Mouse (Mus musculus): ENCODE data around the gene Fbxw18. TPM values are rescaled to one million over a fixed set of nuclear protein-coding genes. Genes with fewer than 3 reads are reported as not detected.
"Not testable (repeated sequence)": the region's sequence is repeated elsewhere in the genome, so short reads cannot be mapped to it uniquely, and the experiment has no call there.

Gene Fbxw18
- total RNA-seq (2014; rRNA removed) (not detected in 2 replicates), polyA plus RNA-seq (2012; rRNA removed) (not detected in 2 replicates)

- 80% methylated on average over 4 of the region's 4 CpGs for WGBS
- H3K4me1 ChIP-seq (ENCODE audit: control insufficient read depth, insufficient read depth, low read length); H3K27me3 ChIP-seq (ENCODE audit: control insufficient read depth, insufficient read depth, low read length): not testable (repeated sequence)
Measured at GRCm38 (mm10) chr9:109702600-109702999, at the start of gene Fbxw18. Gene Fbxw18, minus strand, starts transcription at chr9:109702700.

GRCm38 (mm10) chr9:109745989-109746388 lies 43.5 kb upstream of the Fbxw18 start, which contains the start of gene Fbxw26:
Gene Fbxw26, minus strand, starts transcription at chr9:109746089.
- not testable (repeated sequence) for H3K36me3 ChIP-seq (ENCODE audit: control insufficient read depth, insufficient read depth, low read length); H3K27me3 ChIP-seq (ENCODE audit: control insufficient read depth, insufficient read depth, low read length); H3K9ac ChIP-seq (ENCODE audit: low read depth, low read length); DNase-seq (ENCODE audit: extremely low read depth, low read depth, low spot score); H3K79me2 ChIP-seq (ENCODE audit: control insufficient read depth, insufficient read depth, low read length); H3K4me3 ChIP-seq (ENCODE audit: insufficient read depth, low read depth, low read length); H3K4me1 ChIP-seq (ENCODE audit: control insufficient read depth, insufficient read depth, low read length); H3K27ac ChIP-seq (replicated peaks; ENCODE audit: insufficient read depth, low read depth, low read length)
- 87% methylated on average over 3 of the region's 3 CpGs for WGBS

More at GRCm38 (mm10) chr9:109702600-109702999, at the start of gene Fbxw18:
- not testable (repeated sequence) for H3K9ac ChIP-seq (ENCODE audit: low read depth, low read length); H3K4me3 ChIP-seq (ENCODE audit: insufficient read depth, low read depth, low read length); DNase-seq (ENCODE audit: extremely low read depth, low read depth, low spot score); H3K79me2 ChIP-seq (ENCODE audit: control insufficient read depth, insufficient read depth, low read length); H3K36me3 ChIP-seq (ENCODE audit: control insufficient read depth, insufficient read depth, low read length); H3K27ac ChIP-seq (replicated peaks; ENCODE audit: insufficient read depth, low read depth, low read length)

- Histone ChIP-seq H3K9ac (ENCODE audit: low read depth, low read length) (no peak overlapping the region), H3K27me3 (ENCODE audit: control insufficient read depth, insufficient read depth, low read length) (no peaks in the 10 kb centered on the region), H3K27ac (replicated peaks; ENCODE audit: insufficient read depth, low read depth, low read length) (no peak overlapping the region), H3K79me2 (ENCODE audit: control insufficient read depth, insufficient read depth, low read length) (no peaks in the 10 kb centered on the region), H3K4me3 (ENCODE audit: insufficient read depth, low read depth, low read length) (no peak overlapping the region), H3K36me3 (ENCODE audit: control insufficient read depth, insufficient read depth, low read length) (no peaks in the 10 kb centered on the region), H3K4me1 (ENCODE audit: control insufficient read depth, insufficient read depth, low read length) (no peaks in the 10 kb centered on the region)
- WGBS = 17% methylated on average over 1 of the region's 1 CpGs
- peak; percentile 72 for TF ChIP-seq CTCF (IDR thresholded peaks at IDR 0.05; ENCODE audit: low read depth, low read length)
- no peak for TF ChIP-seq POLR2A (IDR thresholded peaks at IDR 0.05; ENCODE audit: extremely low read depth, insufficient read depth, low read length)
- peak; percentile 27 for DNase-seq (ENCODE audit: extremely low read depth, low read depth, low spot score)
Measured at GRCm38 (mm10) chr9:109685299-109685698, 17.2 kb downstream of the Fbxw18 start.

- not testable (repeated sequence) for H3K27ac ChIP-seq (replicated peaks; ENCODE audit: insufficient read depth, low read depth, low read length); H3K9ac ChIP-seq (ENCODE audit: low read depth, low read length); DNase-seq (ENCODE audit: extremely low read depth, low read depth, low spot score); H3K4me3 ChIP-seq (ENCODE audit: insufficient read depth, low read depth, low read length); H3K36me3 ChIP-seq (ENCODE audit: control insufficient read depth, insufficient read depth, low read length); H3K27me3 ChIP-seq (ENCODE audit: control insufficient read depth, insufficient read depth, low read length); H3K4me1 ChIP-seq (ENCODE audit: control insufficient read depth, insufficient read depth, low read length); H3K79me2 ChIP-seq (ENCODE audit: control insufficient read depth, insufficient read depth, low read length)
- 73% methylated on average over 2 of the region's 2 CpGs for WGBS
Measured at GRCm38 (mm10) chr9:109664552-109664951, 37.9 kb downstream of the Fbxw18 start, which contains the start of gene Fbxw25. Gene Fbxw25, minus strand, starts transcription at chr9:109664652.

Other genes with a start within 250 kb of the Fbxw18 start
- gene Fbxw19, start 206.8 kb downstream of the Fbxw18 start, total RNA-seq (2014; rRNA removed) = not detected in 2 replicates
- not detected in 2 replicates for gene Fbxw19, start 206.8 kb downstream of the Fbxw18 start, polyA plus RNA-seq (2012; rRNA removed)
- not detected in 2 replicates for gene Fbxw15, start 134.4 kb downstream of the Fbxw18 start, total RNA-seq (2014; rRNA removed)
- gene Fbxw15, start 134.4 kb downstream of the Fbxw18 start, polyA plus RNA-seq (2012; rRNA removed) = not detected in 2 replicates
- gene Fbxw24, start 76.6 kb downstream of the Fbxw18 start, total RNA-seq (2014; rRNA removed) = not detected in 2 replicates
- not detected in 2 replicates for gene Fbxw24, start 76.6 kb downstream of the Fbxw18 start, polyA plus RNA-seq (2012; rRNA removed)
- gene Fbxw25, start 38.0 kb downstream of the Fbxw18 start, total RNA-seq (2014; rRNA removed) = not detected in 2 replicates
- not detected in 2 replicates for gene Fbxw25, start 38.0 kb downstream of the Fbxw18 start, polyA plus RNA-seq (2012; rRNA removed)
- gene Fbxw26, start 43.4 kb upstream of the Fbxw18 start, total RNA-seq (2014; rRNA removed) = not detected in 2 replicates
- not detected in 2 replicates for gene Fbxw26, start 43.4 kb upstream of the Fbxw18 start, polyA plus RNA-seq (2012; rRNA removed)
- not detected in 2 replicates for gene Fbxw27, start 88.0 kb upstream of the Fbxw18 start, total RNA-seq (2014; rRNA removed)
- gene Fbxw27, start 88.0 kb upstream of the Fbxw18 start, polyA plus RNA-seq (2012; rRNA removed) = not detected in 2 replicates
- not detected in 2 replicates for gene Spink8, start 109.6 kb upstream of the Fbxw18 start, total RNA-seq (2014; rRNA removed)
- not detected in 2 replicates for gene Spink8, start 109.6 kb upstream of the Fbxw18 start, polyA plus RNA-seq (2012; rRNA removed)
- gene Nme6, start 130.0 kb upstream of the Fbxw18 start, total RNA-seq (2014; rRNA removed) = 27.6 and 38.6 TPM in 2 replicates
- 30.1 and 44.5 TPM in 2 replicates for gene Nme6, start 130.0 kb upstream of the Fbxw18 start, polyA plus RNA-seq (2012; rRNA removed)
- not detected in 2 replicates for gene Camp, start 146.9 kb upstream of the Fbxw18 start, total RNA-seq (2014; rRNA removed)
- 0.17 and 0.45 TPM in 2 replicates for gene Camp, start 146.9 kb upstream of the Fbxw18 start, polyA plus RNA-seq (2012; rRNA removed)
- gene Cdc25a, start 172.9 kb upstream of the Fbxw18 start, total RNA-seq (2014; rRNA removed) = 0.92 and 2.1 TPM in 2 replicates
- 0.73 and 0.87 TPM in 2 replicates for gene Cdc25a, start 172.9 kb upstream of the Fbxw18 start, polyA plus RNA-seq (2012; rRNA removed)
- gene Map4, start 228.8 kb upstream of the Fbxw18 start, total RNA-seq (2014; rRNA removed) = 16.8 and 19.3 TPM in 2 replicates
- 43.2 and 50.9 TPM in 2 replicates for gene Map4, start 228.8 kb upstream of the Fbxw18 start, polyA plus RNA-seq (2012; rRNA removed)